Mouse (Mus musculus) kidney, adult 2 months (tissue): ENCODE results near the gene Ufc1. TPM values are rescaled to one million over a fixed set of nuclear protein-coding genes. Genes with fewer than 3 reads are reported as not detected.

Experiments used
- DNase-seq: peaks from one replicate; pipeline ENCODE4 v3.0.0; 2021
- H3K27ac ChIP-seq: fragments of 200-500 bp; 2 replicates; pipeline ENCODE4 v1.5.1; 2012; ENCODE audit warnings: low read depth, low read length, control low read depth, inconsistent platforms; ENCODE audit not compliant: insufficient read depth
- H3K27me3 ChIP-seq: fragments of 200-500 bp; replicated peaks from 2 replicates; pipeline ENCODE4 v1.6.1; 2012; ENCODE audit warnings: mild to moderate bottlenecking, moderate library complexity, low read length, inconsistent platforms; ENCODE audit not compliant: control insufficient read depth, insufficient read depth
- H3K36me3 ChIP-seq: fragments of 200-500 bp; 2 replicates; pipeline ENCODE4 v1.6.1; 2012; ENCODE audit warnings: mild to moderate bottlenecking, moderate library complexity, low read length, inconsistent platforms; ENCODE audit not compliant: control insufficient read depth, insufficient read depth
- H3K4me1 ChIP-seq: fragments of 200-500 bp; 2 replicates; pipeline ENCODE4 v1.6.1; 2011; ENCODE audit warnings: low read length; ENCODE audit not compliant: control insufficient read depth, insufficient read depth
- H3K4me3 ChIP-seq: fragments of 200-500 bp; 2 replicates; pipeline ENCODE4 v1.5.1; 2011; ENCODE audit warnings: mild to moderate bottlenecking, low read depth, low read length, control low read depth; ENCODE audit not compliant: insufficient read depth
- CTCF ChIP-seq: fragments of 200-500 bp; conservative IDR thresholded peaks from 2 replicates; pipeline ENCODE4 v1.5.1; 2011; ENCODE audit warnings: low read depth, mild to moderate bottlenecking, control low read depth, low read length, moderate library complexity, mixed read lengths; ENCODE audit not compliant: insufficient read depth, insufficient read length
- POLR2A ChIP-seq: fragments of 200-500 bp; IDR thresholded peaks from one replicate; pipeline ENCODE4 v1.6.1; 2011; ENCODE audit warnings: low read depth, low read length, control low read depth
- WGBS: fragments of 180-500 bp; shearing (Covaris S2); methylation state at CpG from one replicate; pipeline ENCODE4 v1.1.7; 2018; 5-methylcytosine and 5-hydroxymethylcytosine counted together
- polyA plus RNA-seq: library from polyadenylated mRNA; depleted of rRNA; stranded (reverse); fragments of >200 nt; gene quantifications from 2 replicates; pipeline ENCODE4 v1.2.3, GENCODE M21; 2012

The Ufc1 gene
- polyA plus RNA-seq, 1 experiment, result 59.5 TPM

DNA sequence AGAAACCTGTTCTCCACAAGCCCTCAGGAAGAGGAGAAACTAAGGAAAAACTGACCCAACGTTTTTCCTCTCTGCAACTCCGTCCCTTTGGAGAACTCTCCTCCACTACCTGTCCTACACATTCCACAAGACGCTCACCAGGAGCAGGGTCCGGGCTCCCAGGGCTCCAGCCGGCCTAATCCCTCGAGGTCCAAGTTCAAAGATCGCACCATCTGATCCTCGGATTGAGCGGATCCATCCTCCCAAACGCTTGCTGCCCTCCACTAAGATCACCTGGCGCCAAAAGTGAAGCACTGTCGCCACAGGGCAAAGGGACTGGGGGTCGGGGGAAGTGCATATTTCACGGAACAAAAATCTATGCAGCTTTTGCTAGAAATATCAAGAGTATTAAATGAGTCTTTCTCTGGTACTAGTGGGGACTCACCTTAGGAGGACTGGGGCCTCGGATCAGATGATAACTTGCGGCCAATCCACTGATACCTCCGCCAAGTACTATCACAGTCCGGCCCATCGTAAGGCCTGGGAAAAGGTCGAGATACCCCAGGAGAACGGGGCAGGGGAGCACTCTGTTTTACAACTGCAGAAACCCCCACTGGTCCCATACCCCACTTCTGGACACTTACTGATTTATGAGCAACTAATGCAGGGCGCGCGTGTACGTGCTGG, 14.4 kb downstream of the Ufc1 start:
- DNase-seq, result peak; percentile 73
- Histone ChIP-seq H3K27ac (peak overlapping the region; percentile 9; the same call in 1 of the 2 replicates), H3K4me3 (peak overlapping the region; percentile 67), H3K36me3 (no peaks in the 10 kb centered on the region), H3K4me1 (peaks cover 5% of the 10 kb centered on the region; the same call in 1 of the 2 replicates), H3K27me3 (no peaks in the 10 kb centered on the region)
- no peak for TF ChIP-seq CTCF
- no peak for TF ChIP-seq POLR2A
- 2% methylated on average over 25 of the region's 25 CpGs for WGBS

DNA sequence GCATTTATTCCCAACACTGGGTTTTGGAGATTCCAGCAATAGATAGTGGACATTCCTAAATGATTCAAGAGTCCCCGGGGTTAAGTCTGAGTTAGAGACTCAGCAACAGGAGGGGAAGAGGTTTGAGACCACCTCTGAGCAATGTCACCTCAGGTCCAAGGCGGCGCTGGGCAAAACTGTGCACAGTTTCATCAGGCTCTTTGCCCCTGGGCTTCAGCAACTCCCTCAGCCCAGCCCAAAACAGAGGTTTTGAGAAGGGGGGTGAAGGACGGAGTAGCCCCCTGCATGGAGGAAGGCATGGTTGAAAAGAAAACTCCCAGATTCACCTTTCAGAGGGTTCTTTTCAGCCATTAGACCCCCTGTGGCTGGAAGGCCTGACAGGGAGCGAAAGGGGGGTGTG, 15.1 kb downstream of the Ufc1 start:
- Histone ChIP-seq H3K4me1 (peaks cover 5% of the 10 kb centered on the region; the same call in 1 of the 2 replicates), H3K27ac (no peak overlapping the region), H3K4me3 (peak overlapping the region; percentile 67), H3K36me3 (no peaks in the 10 kb centered on the region), H3K27me3 (no peaks in the 10 kb centered on the region)
- no peak for DNase-seq
- WGBS, result 71% methylated on average over 5 of the region's 5 CpGs
- TF ChIP-seq CTCF (no peak), POLR2A (no peak)

DNA sequence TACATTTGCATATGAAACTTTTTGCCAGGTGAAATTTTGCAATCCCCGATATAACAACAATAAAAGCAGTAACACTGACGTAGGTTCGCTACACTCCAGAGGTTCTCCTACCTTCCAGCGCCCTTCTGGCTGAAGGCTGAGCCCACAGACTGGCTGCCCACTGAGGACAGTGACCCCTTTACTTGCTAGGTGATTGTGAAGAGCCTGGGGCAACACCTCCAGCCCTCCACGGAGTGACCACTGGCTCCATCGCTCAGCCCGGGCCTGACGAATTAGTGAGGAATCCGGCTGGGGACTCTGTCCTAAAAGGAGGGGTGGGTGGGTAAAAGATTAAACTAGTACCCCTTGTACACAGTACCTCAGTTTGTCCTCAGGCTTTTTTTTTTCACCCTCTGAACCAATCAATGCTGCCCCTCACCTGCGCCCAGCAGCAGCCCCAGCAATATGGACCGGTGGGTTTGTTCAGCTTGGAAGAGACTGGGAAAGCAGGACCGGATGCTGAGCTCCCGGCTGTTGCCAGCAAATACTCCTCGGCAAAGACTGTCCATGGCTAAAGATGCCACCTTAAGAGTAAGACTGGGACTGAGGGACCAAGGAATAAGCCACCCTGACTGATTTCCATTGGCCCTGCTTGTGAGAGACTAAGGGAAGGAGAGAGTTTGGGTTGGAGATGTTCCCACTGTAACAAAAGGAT, 15.7 kb downstream of the Ufc1 start:
- Histone ChIP-seq H3K4me3 (no peak overlapping the region), H3K36me3 (no peaks in the 10 kb centered on the region), H3K27me3 (no peaks in the 10 kb centered on the region), H3K27ac (no peak overlapping the region), H3K4me1 (peaks cover 5% of the 10 kb centered on the region; the same call in 1 of the 2 replicates)
- DNase-seq, result no peak
- TF ChIP-seq POLR2A, result no peak
- TF ChIP-seq CTCF, result no peak
- WGBS, result 84% methylated on average over 14 of the region's 14 CpGs

DNA sequence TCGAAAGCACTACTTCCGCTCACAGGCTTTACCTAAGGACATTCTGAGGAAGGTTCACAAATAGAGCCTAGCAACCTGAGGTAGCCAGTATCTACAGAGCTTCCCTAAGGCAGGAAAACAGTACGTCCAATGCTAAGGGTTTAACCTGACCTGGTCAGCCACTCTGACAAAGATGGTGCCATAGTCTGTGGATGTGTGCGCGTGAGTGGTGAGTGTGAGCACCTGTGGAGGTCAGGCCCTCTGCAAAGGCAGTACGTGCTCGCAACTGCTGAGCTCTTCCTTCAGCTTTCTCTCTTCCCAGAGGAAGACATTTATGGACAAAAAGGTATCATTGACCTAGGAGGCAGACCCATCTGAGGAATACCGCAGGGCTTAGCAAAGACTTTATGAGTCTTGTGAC, 16.4 kb downstream of the Ufc1 start:
- peaks cover 5% of the 10 kb centered on the region; the same call in 1 of the 2 replicates for H3K4me1 ChIP-seq
- no peak for DNase-seq
- TF ChIP-seq POLR2A, result no peak
- TF ChIP-seq CTCF, result no peak
- WGBS, result 92% methylated on average over 8 of the region's 8 CpGs
- H3K4me3 ChIP-seq, result no peak overlapping the region
- H3K27me3 ChIP-seq, result no peaks in the 10 kb centered on the region
- H3K27ac ChIP-seq, result no peak overlapping the region
- H3K36me3 ChIP-seq, result no peaks in the 10 kb centered on the region

DNA sequence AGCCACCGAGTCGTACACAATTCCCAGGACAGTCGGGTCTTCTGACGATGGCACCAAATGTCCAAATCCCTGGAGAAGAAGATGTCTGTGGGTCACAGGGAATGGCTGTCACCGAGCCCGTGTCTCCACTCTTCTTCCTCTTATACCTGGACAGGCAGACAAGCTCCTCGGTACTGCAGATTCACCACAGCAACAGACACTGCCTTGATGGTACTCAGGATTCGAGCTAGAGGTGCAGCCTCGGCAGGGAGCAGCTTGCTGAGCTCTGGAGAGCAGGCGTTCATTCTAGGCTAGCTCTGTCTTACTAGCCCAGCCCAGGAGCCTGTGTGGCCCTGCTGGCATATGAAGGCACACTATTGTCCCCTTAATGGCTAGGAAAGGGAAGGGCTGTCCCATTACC, 17.1 kb downstream of the Ufc1 start:
- Histone ChIP-seq H3K27ac (no peak overlapping the region), H3K4me1 (peaks cover 5% of the 10 kb centered on the region; the same call in 1 of the 2 replicates), H3K36me3 (no peaks in the 10 kb centered on the region), H3K27me3 (no peaks in the 10 kb centered on the region), H3K4me3 (no peak overlapping the region)
- TF ChIP-seq POLR2A (no peak), CTCF (no peak)
- WGBS, result 86% methylated on average over 10 of the region's 10 CpGs
- no peak for DNase-seq

DNA sequence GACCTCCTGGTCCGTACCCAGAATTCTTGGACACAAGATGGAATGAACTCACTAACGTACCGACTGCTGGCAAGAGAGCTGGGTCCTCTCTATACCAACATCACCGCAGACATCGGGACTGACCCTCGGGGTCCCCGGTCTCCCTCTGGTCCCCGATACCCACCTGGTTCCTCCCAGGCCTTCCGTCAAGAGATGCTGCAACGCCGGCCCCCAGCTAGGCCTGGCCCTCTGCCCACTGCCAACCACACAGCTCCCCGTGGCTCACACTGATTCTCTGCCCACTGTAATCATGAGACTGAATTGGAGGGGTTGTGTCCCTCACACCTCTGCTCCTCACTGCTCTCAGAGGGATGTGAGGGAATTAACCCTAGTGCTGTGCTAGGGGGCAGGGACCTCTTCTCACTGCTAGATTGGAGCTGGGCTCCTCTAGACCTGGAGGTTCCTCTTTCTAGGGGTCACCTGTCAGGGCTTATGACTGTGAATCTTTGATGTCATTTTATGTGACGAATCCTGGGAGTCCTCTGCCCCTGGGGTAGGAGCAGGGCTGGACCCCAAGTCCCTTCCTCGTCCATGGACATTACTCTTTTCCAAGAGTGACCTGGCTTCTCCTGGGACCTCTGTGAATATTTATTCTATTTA, 18.6 kb downstream of the Ufc1 start:
- 80% methylated on average over 14 of the region's 14 CpGs for WGBS
- no peak for DNase-seq
- Histone ChIP-seq H3K4me3 (no peak overlapping the region), H3K27me3 (no peaks in the 10 kb centered on the region), H3K27ac (no peak overlapping the region), H3K36me3 (no peaks in the 10 kb centered on the region), H3K4me1 (peaks cover 12% of the 10 kb centered on the region; the same call in 1 of the 2 replicates)
- no peak for TF ChIP-seq POLR2A
- no peak for TF ChIP-seq CTCF
